Mouse (Mus musculus): Measurements from ENCODE around the gene 2310022B05Rik. TPM values are rescaled to one million over a fixed set of nuclear protein-coding genes. Genes with fewer than 3 reads are reported as not detected.

2310022B05Rik gene
- 19.6 and 22.6 TPM in 2 replicates for polyA plus RNA-seq (2014; fragmentation: Nextera tagmentation; extraction: Ambion mirVana)

- DNase-seq (ENCODE audit: low spot score) (peak; percentile 89), ATAC-seq (ENCODE audit: low FRiP score) (peak; percentile 90)
- H3K36me3 ChIP-seq (ENCODE audit: control insufficient read depth, insufficient read depth, low read length): no peaks in the 10 kb centered on the region
- no peaks in the 10 kb centered on the region for H3K27me3 ChIP-seq (ENCODE audit: control insufficient read depth, insufficient read depth, low read length)
- H3K9ac ChIP-seq (ENCODE audit: low read depth, low read length): peak within 1 kb of the TSS; percentile 95
- peak within 1 kb of the TSS; percentile 83 for H3K4me2 ChIP-seq (replicated peaks; ENCODE audit: low read depth, low read length)
- H3K9me3 ChIP-seq (ENCODE audit: control insufficient read depth, low read length): no peaks in the 10 kb centered on the region
- H3K4me1 ChIP-seq (replicated peaks; ENCODE audit: control insufficient read depth, insufficient read depth, low read length): peaks cover 5% of the 10 kb centered on the region; the same call in 1 of the 2 replicates
- H3K27ac ChIP-seq (ENCODE audit: low read depth, low read length): peak within 1 kb of the TSS; percentile 83
- H3K4me3 ChIP-seq (ENCODE audit: low read depth, low read length): peak within 1 kb of the TSS; percentile 86
- WGBS: 2% methylated on average over 56 of the region's 69 CpGs
These were observed at the start of gene 2310022B05Rik for GRCm38 (mm10) chr8:124663112-124663873. Gene 2310022B05Rik, minus strand, starts transcription at chr8:124663369.

GRCm38 (mm10) chr8:124705823-124706222 lies 42.7 kb upstream of the 2310022B05Rik start:
- Histone ChIP-seq H3K36me3 (ENCODE audit: control insufficient read depth, insufficient read depth, low read length) (no peaks in the 10 kb centered on the region), H3K27ac (ENCODE audit: low read depth, low read length) (no peak overlapping the region), H3K9me3 (ENCODE audit: control insufficient read depth, low read length) (no peaks in the 10 kb centered on the region), H3K4me2 (replicated peaks; ENCODE audit: low read depth, low read length) (no peak overlapping the region), H3K4me1 (replicated peaks; ENCODE audit: control insufficient read depth, insufficient read depth, low read length) (no peaks in the 10 kb centered on the region), H3K27me3 (ENCODE audit: control insufficient read depth, insufficient read depth, low read length) (no peaks in the 10 kb centered on the region), H3K4me3 (ENCODE audit: low read depth, low read length) (no peak overlapping the region), H3K9ac (ENCODE audit: low read depth, low read length) (no peak overlapping the region)
- 98% methylated on average over 8 of the region's 8 CpGs for WGBS
- ATAC-seq (ENCODE audit: low FRiP score): no peak
- no peak for DNase-seq (ENCODE audit: low spot score)

GRCm38 (mm10) chr8:124704376-124704775 lies 41.2 kb upstream of the 2310022B05Rik start:
- Histone ChIP-seq H3K4me3 (ENCODE audit: low read depth, low read length) (no peak overlapping the region), H3K36me3 (ENCODE audit: control insufficient read depth, insufficient read depth, low read length) (no peaks in the 10 kb centered on the region; the same call in 1 of the 2 replicates), H3K9me3 (ENCODE audit: control insufficient read depth, low read length) (no peaks in the 10 kb centered on the region), H3K9ac (ENCODE audit: low read depth, low read length) (no peak overlapping the region), H3K4me2 (replicated peaks; ENCODE audit: low read depth, low read length) (no peak overlapping the region), H3K4me1 (replicated peaks; ENCODE audit: control insufficient read depth, insufficient read depth, low read length) (no peaks in the 10 kb centered on the region), H3K27me3 (ENCODE audit: control insufficient read depth, insufficient read depth, low read length) (no peaks in the 10 kb centered on the region), H3K27ac (ENCODE audit: low read depth, low read length) (no peak overlapping the region)
- no peak for DNase-seq (ENCODE audit: low spot score)
- no peak for ATAC-seq (ENCODE audit: low FRiP score)
- WGBS: 90% methylated on average over 4 of the region's 4 CpGs

- DNase-seq (ENCODE audit: low spot score): no peak
- Histone ChIP-seq H3K27ac (ENCODE audit: low read depth, low read length) (no peak overlapping the region), H3K4me2 (replicated peaks; ENCODE audit: low read depth, low read length) (no peak overlapping the region), H3K27me3 (ENCODE audit: control insufficient read depth, insufficient read depth, low read length) (no peaks in the 10 kb centered on the region), H3K4me3 (ENCODE audit: low read depth, low read length) (no peak overlapping the region), H3K4me1 (replicated peaks; ENCODE audit: control insufficient read depth, insufficient read depth, low read length) (no peaks in the 10 kb centered on the region), H3K36me3 (ENCODE audit: control insufficient read depth, insufficient read depth, low read length) (no peaks in the 10 kb centered on the region; the same call in 1 of the 2 replicates), H3K9me3 (ENCODE audit: control insufficient read depth, low read length) (no peaks in the 10 kb centered on the region), H3K9ac (ENCODE audit: low read depth, low read length) (no peak overlapping the region)
- no peak for ATAC-seq (ENCODE audit: low FRiP score)
- WGBS: 79% methylated on average over 4 of the region's 4 CpGs
These were observed 40.4 kb upstream of the 2310022B05Rik start for GRCm38 (mm10) chr8:124703526-124703925.

GRCm38 (mm10) chr8:124702183-124702582 lies 39.0 kb upstream of the 2310022B05Rik start:
- no peaks in the 10 kb centered on the region for H3K27me3 ChIP-seq (ENCODE audit: control insufficient read depth, insufficient read depth, low read length)
- no peaks in the 10 kb centered on the region for H3K9me3 ChIP-seq (ENCODE audit: control insufficient read depth, low read length)
- no peak overlapping the region for H3K4me3 ChIP-seq (ENCODE audit: low read depth, low read length)
- H3K27ac ChIP-seq (ENCODE audit: low read depth, low read length): no peak overlapping the region
- H3K4me2 ChIP-seq (replicated peaks; ENCODE audit: low read depth, low read length): no peak overlapping the region
- H3K36me3 ChIP-seq (ENCODE audit: control insufficient read depth, insufficient read depth, low read length): no peaks in the 10 kb centered on the region; the same call in 1 of the 2 replicates
- no peak for ATAC-seq (ENCODE audit: low FRiP score)
- WGBS: 85% methylated on average over 3 of the region's 3 CpGs
- DNase-seq (ENCODE audit: low spot score): no peak
- no peaks in the 10 kb centered on the region for H3K4me1 ChIP-seq (replicated peaks; ENCODE audit: control insufficient read depth, insufficient read depth, low read length)
- H3K9ac ChIP-seq (ENCODE audit: low read depth, low read length): no peak overlapping the region

GRCm38 (mm10) chr8:124701023-124701422 lies 37.9 kb upstream of the 2310022B05Rik start:
- Histone ChIP-seq H3K9me3 (ENCODE audit: control insufficient read depth, low read length) (no peaks in the 10 kb centered on the region), H3K9ac (ENCODE audit: low read depth, low read length) (no peak overlapping the region), H3K4me3 (ENCODE audit: low read depth, low read length) (no peak overlapping the region), H3K27me3 (ENCODE audit: control insufficient read depth, insufficient read depth, low read length) (no peaks in the 10 kb centered on the region), H3K4me2 (replicated peaks; ENCODE audit: low read depth, low read length) (no peak overlapping the region), H3K27ac (ENCODE audit: low read depth, low read length) (no peak overlapping the region), H3K36me3 (ENCODE audit: control insufficient read depth, insufficient read depth, low read length) (no peaks in the 10 kb centered on the region; the same call in 1 of the 2 replicates), H3K4me1 (replicated peaks; ENCODE audit: control insufficient read depth, insufficient read depth, low read length) (no peaks in the 10 kb centered on the region)
- DNase-seq (ENCODE audit: low spot score) (no peak), ATAC-seq (ENCODE audit: low FRiP score) (no peak)
- WGBS: 91% methylated on average over 9 of the region's 9 CpGs

GRCm38 (mm10) chr8:124700271-124700670 lies 37.1 kb upstream of the 2310022B05Rik start:
- no peak overlapping the region for H3K9ac ChIP-seq (ENCODE audit: low read depth, low read length)
- no peak overlapping the region for H3K4me2 ChIP-seq (replicated peaks; ENCODE audit: low read depth, low read length)
- no peaks in the 10 kb centered on the region for H3K27me3 ChIP-seq (ENCODE audit: control insufficient read depth, insufficient read depth, low read length)
- no peaks in the 10 kb centered on the region for H3K9me3 ChIP-seq (ENCODE audit: control insufficient read depth, low read length)
- no peaks in the 10 kb centered on the region; the same call in 1 of the 2 replicates for H3K36me3 ChIP-seq (ENCODE audit: control insufficient read depth, insufficient read depth, low read length)
- DNase-seq (ENCODE audit: low spot score): no peak
- no peak for ATAC-seq (ENCODE audit: low FRiP score)
- H3K4me1 ChIP-seq (replicated peaks; ENCODE audit: control insufficient read depth, insufficient read depth, low read length): no peaks in the 10 kb centered on the region
- WGBS: 92% methylated on average over 5 of the region's 5 CpGs
- H3K27ac ChIP-seq (ENCODE audit: low read depth, low read length): no peak overlapping the region
- no peak overlapping the region for H3K4me3 ChIP-seq (ENCODE audit: low read depth, low read length)

GRCm38 (mm10) chr8:124695424-124696100 lies 32.4 kb upstream of the 2310022B05Rik start:
- Histone ChIP-seq H3K4me1 (replicated peaks; ENCODE audit: control insufficient read depth, insufficient read depth, low read length) (no peaks in the 10 kb centered on the region), H3K4me3 (ENCODE audit: low read depth, low read length) (no peak overlapping the region), H3K4me2 (replicated peaks; ENCODE audit: low read depth, low read length) (no peak overlapping the region), H3K27me3 (ENCODE audit: control insufficient read depth, insufficient read depth, low read length) (no peaks in the 10 kb centered on the region), H3K36me3 (ENCODE audit: control insufficient read depth, insufficient read depth, low read length) (peaks cover 3% of the 10 kb centered on the region; the same call in 1 of the 2 replicates), H3K27ac (ENCODE audit: low read depth, low read length) (no peak overlapping the region), H3K9ac (ENCODE audit: low read depth, low read length) (no peak overlapping the region), H3K9me3 (ENCODE audit: control insufficient read depth, low read length) (no peaks in the 10 kb centered on the region)
- 94% methylated on average over 22 of the region's 22 CpGs for WGBS
- DNase-seq (ENCODE audit: low spot score) (no peak), ATAC-seq (ENCODE audit: low FRiP score) (no peak)

Data from hindbrain, embryonic 11.5 days (tissue).